Mouse (Mus musculus) liver, postnatal 0 days (tissue): ENCODE results near the gene Zfp654. TPM values are rescaled to one million over a fixed set of nuclear protein-coding genes. Genes with fewer than 3 reads are reported as not detected.
"Not testable (repeated sequence)": the region's sequence is repeated elsewhere in the genome, so short reads cannot be mapped to it uniquely, and the experiment has no call there.

Experiments
- ATAC-seq: fragments of 200-750 bp; cut with Nextera tagmentation; 2 replicates; pipeline ENCODE4 v1.8.0; 2017; ENCODE audit warnings: mild to moderate bottlenecking, moderate library complexity
- DNase-seq: peaks from one replicate; pipeline ENCODE4 v3.0.0-alpha.2; 2016
- H3K27ac ChIP-seq: fragments of 300-500 bp; sonication (generic); 2 replicates; pipeline ENCODE4 v1.5.1; 2014; ENCODE audit warnings: antibody characterized with exemption, moderate library complexity, mild to moderate bottlenecking, low read depth
- H3K27me3 ChIP-seq: fragments of 300-500 bp; sonication (generic); 2 replicates; pipeline ENCODE4 v1.6.1; 2014; ENCODE audit warnings: low read length, control low read depth, mixed read lengths; ENCODE audit not compliant: insufficient read depth
- H3K36me3 ChIP-seq: fragments of 300-500 bp; sonication (generic); replicated peaks from 2 replicates; pipeline ENCODE4 v1.6.1; 2014; ENCODE audit warnings: mild to moderate bottlenecking, control low read depth, low read length, moderate library complexity, mixed read lengths; ENCODE audit not compliant: insufficient read depth
- H3K4me1 ChIP-seq: fragments of 300-500 bp; sonication (generic); 2 replicates; pipeline ENCODE4 v1.6.1; 2014; ENCODE audit warnings: antibody characterized with exemption, mild to moderate bottlenecking, control low read depth; ENCODE audit not compliant: insufficient read depth
- H3K4me2 ChIP-seq: fragments of 300-500 bp; sonication (generic); 2 replicates; pipeline ENCODE4 v1.6.1; 2014; ENCODE audit warnings: low read depth, mild to moderate bottlenecking, low read length, moderate library complexity, mixed read lengths
- H3K4me3 ChIP-seq: fragments of 300-500 bp; sonication (generic); 2 replicates; pipeline ENCODE4 v1.5.1; 2014; ENCODE audit warnings: low read depth, low read length
- H3K9ac ChIP-seq: fragments of 300-500 bp; sonication (generic); replicated peaks from 2 replicates; pipeline ENCODE4 v1.6.1; 2014; ENCODE audit warnings: mild to moderate bottlenecking, moderate library complexity
- H3K9me3 ChIP-seq: fragments of 300-500 bp; sonication (generic); 2 replicates; pipeline ENCODE4 v1.6.1; 2016; ENCODE audit warnings: mild to moderate bottlenecking, control low read depth, low read length, mixed read lengths
- CTCF ChIP-seq: sonication (generic); IDR thresholded peaks from 2 replicates; pipeline ENCODE4 v1.5.1; 2016; ENCODE audit warnings: antibody characterized with exemption, low read depth
- EP300 ChIP-seq: IDR thresholded peaks from 2 replicates; pipeline ENCODE4 v1.6.1; 2016; ENCODE audit warnings: antibody characterized with exemption, low read depth, mild to moderate bottlenecking
- WGBS: fragments of 180-500 bp; shearing (Covaris S2); extraction: QIAGEN DNeasy Blood & Tissue Kit; methylation state at CpG from one replicate; pipeline ENCODE4 v1.1.7; 2014; ENCODE audit not compliant: insufficient replicate concordance; 5-methylcytosine and 5-hydroxymethylcytosine counted together
- polyA plus RNA-seq: library from polyadenylated mRNA; unstranded; fragments of >200 nt; fragmentation: Nextera tagmentation; extraction: Ambion mirVana; gene quantifications from 2 replicates; pipeline ENCODE4 v1.2.1, GENCODE M21; 2015

The Zfp654 gene
- polyA plus RNA-seq, 1 experiment from 2014 or later = 2.1 TPM

DNA sequence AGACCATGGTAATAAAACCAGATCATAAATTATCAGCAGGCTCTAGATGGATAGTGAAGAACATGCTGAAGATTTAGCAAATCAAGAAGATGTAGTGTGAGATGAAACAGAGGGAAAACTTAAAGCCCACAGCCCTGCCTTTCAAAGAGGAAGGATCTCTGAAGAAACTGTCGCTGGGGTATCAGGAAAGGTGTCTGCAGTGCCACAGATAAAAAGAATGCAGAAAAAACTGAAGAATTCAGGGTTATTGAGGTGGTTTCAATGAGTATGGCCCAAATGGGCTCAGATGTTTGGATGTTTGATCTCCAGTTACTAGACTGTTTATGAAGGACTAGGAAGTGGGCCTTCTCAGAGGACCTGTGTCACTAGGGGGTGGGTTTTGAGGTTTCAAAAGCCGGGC, 18.2 kb upstream of the Zfp654 start:
- Histone ChIP-seq H3K9ac (no peak overlapping the region), H3K9me3 (no peaks in the 10 kb centered on the region), H3K27me3 (no peaks in the 10 kb centered on the region), H3K36me3 (no peaks in the 10 kb centered on the region), H3K27ac (no peak overlapping the region), H3K4me3 (no peak overlapping the region), H3K4me1 (no peaks in the 10 kb centered on the region), H3K4me2 (no peak overlapping the region)
- DNase-seq = no peak
- 43% methylated on average over 2 of the region's 2 CpGs for WGBS
- TF ChIP-seq CTCF = no peak
- TF ChIP-seq EP300 = no peak
- no peak for ATAC-seq

DNA sequence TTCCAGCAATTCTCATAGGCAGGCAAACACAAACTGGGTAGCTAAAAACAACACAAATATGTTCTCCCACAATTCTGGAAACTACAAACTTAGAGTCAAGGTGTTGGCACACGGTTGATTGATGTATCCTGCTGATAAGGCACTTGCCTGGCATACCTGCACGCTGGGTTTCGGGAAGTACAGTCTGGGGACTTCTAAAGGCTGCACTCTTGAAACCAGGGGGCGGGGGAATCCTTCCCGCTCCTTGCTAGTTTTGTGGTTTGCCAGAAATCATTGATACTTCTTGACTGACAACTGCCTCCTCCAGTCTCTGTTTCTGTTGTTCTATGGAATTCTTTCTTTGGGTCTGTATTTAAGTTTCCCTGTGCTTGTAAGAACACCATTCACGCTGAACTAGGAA, 17.2 kb upstream of the Zfp654 start:
- H3K27me3 ChIP-seq = no peaks in the 10 kb centered on the region
- WGBS = 54% methylated on average over 6 of the region's 6 CpGs
- no peak overlapping the region for H3K27ac ChIP-seq
- H3K9me3 ChIP-seq = no peaks in the 10 kb centered on the region
- no peak overlapping the region for H3K9ac ChIP-seq
- no peak overlapping the region for H3K4me2 ChIP-seq
- TF ChIP-seq CTCF (no peak), EP300 (no peak)
- DNase-seq (no peak), ATAC-seq (no peak)
- no peaks in the 10 kb centered on the region for H3K36me3 ChIP-seq
- no peak overlapping the region for H3K4me3 ChIP-seq
- no peaks in the 10 kb centered on the region for H3K4me1 ChIP-seq

DNA sequence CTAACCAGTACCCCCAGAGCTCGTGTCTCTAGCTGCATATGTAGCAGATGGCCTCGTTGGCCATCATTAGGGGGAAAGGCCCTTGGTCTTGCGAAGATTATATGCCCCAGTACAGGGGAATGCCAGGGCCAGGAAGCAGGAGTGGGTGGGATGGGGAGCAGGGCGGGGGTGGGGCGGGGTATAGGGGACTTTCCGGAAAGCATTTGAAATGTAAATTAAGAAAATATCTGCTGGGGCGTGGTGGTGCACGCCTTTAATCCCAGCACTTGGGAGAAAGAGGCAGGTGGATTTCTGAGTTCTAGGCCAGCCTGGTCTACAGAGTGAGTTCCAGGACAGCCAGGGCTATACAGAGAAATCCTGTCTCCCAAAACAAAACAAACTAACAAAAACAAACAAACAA, 14.4 kb upstream of the Zfp654 start:
- 78% methylated on average over 8 of the region's 8 CpGs for WGBS
- H3K9me3 ChIP-seq, ATAC-seq, H3K27ac ChIP-seq, H3K27me3 ChIP-seq, H3K4me2 ChIP-seq, H3K4me1 ChIP-seq, DNase-seq, H3K9ac ChIP-seq, H3K36me3 ChIP-seq, H3K4me3 ChIP-seq: not testable (repeated sequence)

DNA sequence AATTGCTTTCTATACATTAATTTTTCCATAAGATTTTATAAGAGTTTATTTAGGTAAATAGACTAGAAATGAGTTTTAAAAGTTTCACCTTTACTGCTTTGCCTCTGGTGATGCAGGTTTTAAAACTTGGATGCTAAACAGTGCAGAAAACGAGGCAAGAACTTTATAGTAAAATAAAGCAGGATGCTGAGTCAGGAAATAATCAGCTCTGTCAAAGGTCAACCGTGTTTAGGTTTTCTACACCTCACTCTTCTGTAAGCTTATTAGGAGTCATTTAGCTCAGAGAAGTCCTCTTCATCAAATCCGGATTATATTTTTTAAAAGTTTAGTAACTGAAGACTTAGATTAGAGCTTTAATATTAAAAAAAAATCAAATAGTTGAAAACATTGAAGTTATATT, 5.5 kb upstream of the Zfp654 start:
- Histone ChIP-seq H3K36me3 (peaks cover 24% of the 10 kb centered on the region), H3K4me3 (no peak overlapping the region), H3K4me1 (0 out of 2 replicates have a peak, but pooled peaks cover 9% of the 10 kb centered on the region), H3K27ac (no peak overlapping the region), H3K9ac (no peak overlapping the region), H3K9me3 (no peaks in the 10 kb centered on the region), H3K4me2 (no peak overlapping the region), H3K27me3 (no peaks in the 10 kb centered on the region)
- TF ChIP-seq CTCF (no peak), EP300 (no peak)
- DNase-seq (no peak), ATAC-seq (no peak)
- 83% methylated on average over 3 of the region's 3 CpGs for WGBS

DNA sequence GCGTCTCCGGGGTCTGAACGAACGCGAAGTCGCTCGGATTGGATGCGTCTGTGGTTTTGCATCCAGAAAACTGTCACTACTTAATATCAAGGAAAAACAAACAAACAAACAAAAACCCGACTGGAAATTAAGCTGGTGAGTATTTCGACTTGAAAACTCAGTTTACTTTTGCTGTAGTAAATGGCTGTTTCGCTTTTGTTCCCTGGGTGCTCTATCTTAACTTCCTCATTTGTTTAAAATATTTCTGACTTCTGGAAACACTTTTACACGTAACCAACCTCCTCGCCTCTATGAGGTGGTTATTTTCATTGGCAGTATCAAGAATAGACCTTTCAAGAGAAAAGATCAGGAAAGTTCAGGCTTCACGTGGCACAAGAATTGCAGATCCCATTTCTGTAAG, 1.4 kb upstream of the Zfp654 start:
- DNase-seq = no peak
- peak overlapping the region; percentile 94 for H3K9ac ChIP-seq
- peak overlapping the region; percentile 100 for H3K27ac ChIP-seq
- peaks cover 24% of the 10 kb centered on the region for H3K36me3 ChIP-seq
- no peak for ATAC-seq
- no peaks in the 10 kb centered on the region for H3K27me3 ChIP-seq
- no peaks in the 10 kb centered on the region for H3K9me3 ChIP-seq
- H3K4me2 ChIP-seq = peak overlapping the region; percentile 81
- H3K4me1 ChIP-seq = peaks cover 13% of the 10 kb centered on the region; the same call in 1 of the 2 replicates
- TF ChIP-seq EP300 (no peak), CTCF (no peak)
- peak overlapping the region; percentile 95 for H3K4me3 ChIP-seq
- 2% methylated on average over 14 of the region's 14 CpGs for WGBS

DNA sequence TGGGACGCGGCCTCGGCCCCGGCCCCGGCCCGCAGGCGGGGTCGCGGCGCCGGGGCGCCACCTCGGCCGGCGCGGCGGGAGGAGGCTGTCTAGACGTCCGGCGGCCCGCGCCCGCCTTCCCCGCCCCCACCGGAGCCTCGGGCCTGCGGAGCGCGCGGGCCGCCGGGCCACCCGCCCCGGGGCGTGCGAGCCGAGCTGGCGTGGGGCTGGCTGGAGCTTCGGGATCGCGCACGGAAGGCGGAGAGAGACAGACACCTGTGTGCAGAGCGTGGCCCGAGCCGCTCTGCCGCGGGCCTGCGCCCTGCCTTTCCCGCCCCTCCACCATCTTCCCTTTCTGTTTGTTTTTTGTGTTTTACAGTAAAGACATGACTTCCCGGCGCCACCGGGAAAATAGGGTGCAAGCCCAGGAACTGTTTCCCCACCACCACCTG, 1.0 kb upstream of the Zfp654 start:
- no peaks in the 10 kb centered on the region for H3K9me3 ChIP-seq
- peak overlapping the region; percentile 94 for H3K9ac ChIP-seq
- no peak for TF ChIP-seq CTCF
- TF ChIP-seq EP300 = no peak
- DNase-seq (peak; percentile 71), ATAC-seq (peak; percentile 20)
- H3K4me3 ChIP-seq = peak overlapping the region; percentile 95
- H3K27ac ChIP-seq = peak overlapping the region; percentile 100
- H3K4me1 ChIP-seq = peaks cover 13% of the 10 kb centered on the region; the same call in 1 of the 2 replicates
- WGBS = under 1% methylated on average over 24 of the region's 53 CpGs
- no peaks in the 10 kb centered on the region for H3K27me3 ChIP-seq
- peaks cover 24% of the 10 kb centered on the region for H3K36me3 ChIP-seq
- peak overlapping the region; percentile 81 for H3K4me2 ChIP-seq

DNA sequence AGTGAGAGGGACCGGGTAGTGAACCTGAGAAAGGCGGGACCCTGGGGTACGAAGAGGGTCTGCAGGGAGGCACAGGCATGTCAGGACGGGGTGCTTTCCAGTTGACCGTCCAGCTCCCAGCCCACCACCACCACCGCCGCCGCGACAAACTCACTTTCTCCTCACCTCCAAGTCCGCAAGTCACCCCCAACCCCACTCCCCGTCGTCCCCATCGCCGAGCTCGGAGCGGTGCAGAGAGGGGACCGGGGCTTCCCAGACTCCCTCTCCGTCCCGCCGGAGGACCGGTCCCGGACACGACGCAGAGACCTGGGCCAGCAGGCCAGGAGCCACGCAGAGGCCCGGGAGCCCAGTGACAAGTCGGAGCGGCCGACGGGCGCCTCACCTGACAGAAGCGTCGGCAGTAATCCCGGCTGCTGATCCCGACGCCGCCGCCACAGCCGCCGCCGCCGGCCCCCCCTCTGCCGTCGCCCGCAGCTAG, 328 bp downstream of the Zfp654 start:
- H3K4me3 ChIP-seq = peak overlapping the region; percentile 95
- 2% methylated on average over 44 of the region's 45 CpGs for WGBS

More for the DNA sequence above, 328 bp downstream of the Zfp654 start:
- TF ChIP-seq EP300 = no peak
- TF ChIP-seq CTCF = no peak
- H3K9me3 ChIP-seq = no peaks in the 10 kb centered on the region
- DNase-seq (no peak), ATAC-seq (peak; percentile 28)
- peaks cover 20% of the 10 kb centered on the region for H3K36me3 ChIP-seq
- H3K4me2 ChIP-seq = peak overlapping the region; percentile 92
- peak overlapping the region; percentile 100 for H3K27ac ChIP-seq
- H3K4me1 ChIP-seq = peaks cover 13% of the 10 kb centered on the region; the same call in 1 of the 2 replicates
- peak overlapping the region; percentile 93 for H3K9ac ChIP-seq
- no peaks in the 10 kb centered on the region for H3K27me3 ChIP-seq
